Mouse (Mus musculus): ENCODE results near the gene Rcor3. TPM values are rescaled to one million over a fixed set of nuclear protein-coding genes. Genes with fewer than 3 reads are reported as not detected.

Rcor3 gene
- polyA plus RNA-seq, 1 experiment from 2014 or later, result 31.1 TPM

- Histone ChIP-seq H3K9ac (no peak overlapping the region), H3K36me3 (peaks cover 58% of the 10 kb centered on the region), H3K27me3 (no peaks in the 10 kb centered on the region), H3K9me3 (replicated peaks) (no peaks in the 10 kb centered on the region), H3K4me2 (no peak overlapping the region), H3K4me1 (replicated peaks) (peaks cover 11% of the 10 kb centered on the region; the same call in 1 of the 2 replicates), H3K4me3 (no peak overlapping the region), H3K27ac (no peak overlapping the region)
- WGBS, result 91% methylated on average over 6 of the region's 6 CpGs
- ATAC-seq (replicated peaks; ENCODE audit: insufficient number of reproducible peaks, insufficient read depth, low FRiP score, low read depth), result no peak
Observed at GRCm38 (mm10) chr1:192125761-192126160, 12.1 kb downstream of the Rcor3 start.

DNA sequence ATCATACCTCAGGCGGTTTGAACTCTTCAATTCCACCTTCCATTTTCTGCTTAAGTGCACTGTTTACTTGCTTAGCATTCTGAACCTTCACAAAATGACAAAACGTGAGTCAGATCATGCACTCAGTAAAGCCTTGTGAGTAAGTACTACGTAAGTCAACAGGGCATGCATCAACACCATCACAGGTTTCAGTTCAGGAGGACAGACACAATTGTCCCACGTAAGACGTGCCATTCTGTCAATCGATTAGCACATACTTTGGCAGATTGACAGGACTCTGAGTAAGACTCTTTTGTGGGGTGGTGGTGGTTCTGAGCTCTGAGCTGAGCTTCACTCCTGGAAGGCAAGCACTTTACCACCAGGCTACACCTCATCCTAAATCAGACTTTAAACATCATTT, 21.6 kb downstream of the Rcor3 start:
- Histone ChIP-seq H3K27me3 (no peaks in the 10 kb centered on the region), H3K27ac (no peak overlapping the region), H3K36me3 (peaks cover 76% of the 10 kb centered on the region), H3K9me3 (replicated peaks) (no peaks in the 10 kb centered on the region), H3K4me3 (no peak overlapping the region), H3K9ac (no peak overlapping the region), H3K4me1 (replicated peaks) (peaks cover 5% of the 10 kb centered on the region; the same call in 1 of the 2 replicates), H3K4me2 (no peak overlapping the region)
- ATAC-seq (replicated peaks; ENCODE audit: insufficient number of reproducible peaks, insufficient read depth, low FRiP score, low read depth), result no peak
- WGBS, result 85% methylated on average over 6 of the region's 6 CpGs

- H3K27me3 ChIP-seq, result no peaks in the 10 kb centered on the region
- no peak for ATAC-seq (replicated peaks; ENCODE audit: insufficient number of reproducible peaks, insufficient read depth, low FRiP score, low read depth)
- WGBS, result 79% methylated on average over 1 of the region's 1 CpGs
- H3K9me3 ChIP-seq (replicated peaks), result no peaks in the 10 kb centered on the region
- H3K27ac ChIP-seq, result no peak overlapping the region
- H3K9ac ChIP-seq, result no peak overlapping the region
- H3K36me3 ChIP-seq, result peaks cover 72% of the 10 kb centered on the region
- H3K4me2 ChIP-seq, result no peak overlapping the region
- H3K4me3 ChIP-seq, result no peak overlapping the region
- H3K4me1 ChIP-seq (replicated peaks), result no peaks in the 10 kb centered on the region
Observed at GRCm38 (mm10) chr1:192115378-192115777, 22.5 kb downstream of the Rcor3 start.

GRCm38 (mm10) chr1:192109169-192109568, 28.7 kb downstream of the Rcor3 start:
- 30% methylated on average over 6 of the region's 6 CpGs for WGBS
- Histone ChIP-seq H3K36me3 (peaks cover 50% of the 10 kb centered on the region), H3K27me3 (no peaks in the 10 kb centered on the region), H3K9me3 (replicated peaks) (no peaks in the 10 kb centered on the region), H3K4me1 (replicated peaks) (peaks cover 10% of the 10 kb centered on the region; the same call in 1 of the 2 replicates), H3K9ac (no peak overlapping the region), H3K27ac (peak overlapping the region; percentile 77), H3K4me3 (no peak overlapping the region), H3K4me2 (no peak overlapping the region)
- ATAC-seq (replicated peaks; ENCODE audit: insufficient number of reproducible peaks, insufficient read depth, low FRiP score, low read depth), result peak; percentile 79

DNA sequence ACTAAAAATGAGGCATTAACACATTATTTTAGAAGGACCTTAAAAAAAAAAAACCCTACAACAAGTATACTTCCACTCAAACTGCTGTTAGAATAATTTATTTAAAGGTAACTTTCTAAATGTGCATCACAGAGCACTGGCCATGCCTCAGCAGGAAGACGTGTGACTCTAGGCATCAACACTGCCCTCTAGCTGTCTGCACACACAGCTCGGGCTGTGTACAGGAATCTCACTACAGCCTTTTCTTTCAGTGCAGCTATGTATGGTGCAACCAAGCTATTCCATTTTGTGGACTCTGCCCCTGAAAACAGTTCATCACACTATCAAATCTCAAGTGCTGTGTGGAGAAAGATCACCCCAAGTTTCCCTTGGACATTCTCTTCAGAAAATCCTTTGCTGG, 30.5 kb downstream of the Rcor3 start:
- Histone ChIP-seq H3K9ac (no peak overlapping the region), H3K4me1 (replicated peaks) (peaks cover 15% of the 10 kb centered on the region; the same call in 1 of the 2 replicates), H3K9me3 (replicated peaks) (no peaks in the 10 kb centered on the region), H3K4me3 (no peak overlapping the region), H3K36me3 (peaks cover 37% of the 10 kb centered on the region), H3K27me3 (no peaks in the 10 kb centered on the region), H3K4me2 (no peak overlapping the region), H3K27ac (no peak overlapping the region)
- ATAC-seq (replicated peaks; ENCODE audit: insufficient number of reproducible peaks, insufficient read depth, low FRiP score, low read depth), result 0 out of 2 replicates have a peak, but pooled peaks have one; percentile 47
- WGBS, result 11% methylated on average over 2 of the region's 2 CpGs

GRCm38 (mm10) chr1:192105902-192106389, 31.9 kb downstream of the Rcor3 start:
- peaks cover 15% of the 10 kb centered on the region; the same call in 1 of the 2 replicates for H3K4me1 ChIP-seq (replicated peaks)
- no peak overlapping the region for H3K9ac ChIP-seq
- 82% methylated on average over 4 of the region's 4 CpGs for WGBS
- H3K27ac ChIP-seq, result no peak overlapping the region
- H3K36me3 ChIP-seq, result peaks cover 41% of the 10 kb centered on the region
- H3K27me3 ChIP-seq, result no peaks in the 10 kb centered on the region
- no peak for ATAC-seq (replicated peaks; ENCODE audit: insufficient number of reproducible peaks, insufficient read depth, low FRiP score, low read depth)
- no peak overlapping the region for H3K4me3 ChIP-seq
- no peaks in the 10 kb centered on the region for H3K9me3 ChIP-seq (replicated peaks)
- no peak overlapping the region for H3K4me2 ChIP-seq

- H3K4me2 ChIP-seq, result no peak overlapping the region
- no peaks in the 10 kb centered on the region for H3K27me3 ChIP-seq
- H3K4me1 ChIP-seq (replicated peaks), result peaks cover 11% of the 10 kb centered on the region; the same call in 1 of the 2 replicates
- no peak overlapping the region for H3K4me3 ChIP-seq
- no peak for ATAC-seq (replicated peaks; ENCODE audit: insufficient number of reproducible peaks, insufficient read depth, low FRiP score, low read depth)
- WGBS, result 96% methylated on average over 9 of the region's 9 CpGs
- H3K36me3 ChIP-seq, result peaks cover 39% of the 10 kb centered on the region
- H3K27ac ChIP-seq, result no peak overlapping the region
- H3K9me3 ChIP-seq (replicated peaks), result no peaks in the 10 kb centered on the region
- no peak overlapping the region for H3K9ac ChIP-seq
Observed at GRCm38 (mm10) chr1:192104021-192104420, 33.8 kb downstream of the Rcor3 start.

GRCm38 (mm10) chr1:192103176-192103575, 34.7 kb downstream of the Rcor3 start:
- Histone ChIP-seq H3K9ac (no peak overlapping the region), H3K9me3 (replicated peaks) (no peaks in the 10 kb centered on the region), H3K4me1 (replicated peaks) (0 out of 2 replicates have a peak, but pooled peaks cover 7% of the 10 kb centered on the region), H3K27ac (no peak overlapping the region), H3K27me3 (no peaks in the 10 kb centered on the region), H3K4me3 (no peak overlapping the region), H3K4me2 (no peak overlapping the region), H3K36me3 (peaks cover 39% of the 10 kb centered on the region)
- ATAC-seq (replicated peaks; ENCODE audit: insufficient number of reproducible peaks, insufficient read depth, low FRiP score, low read depth), result no peak
- 57% methylated on average over 6 of the region's 6 CpGs for WGBS

DNA sequence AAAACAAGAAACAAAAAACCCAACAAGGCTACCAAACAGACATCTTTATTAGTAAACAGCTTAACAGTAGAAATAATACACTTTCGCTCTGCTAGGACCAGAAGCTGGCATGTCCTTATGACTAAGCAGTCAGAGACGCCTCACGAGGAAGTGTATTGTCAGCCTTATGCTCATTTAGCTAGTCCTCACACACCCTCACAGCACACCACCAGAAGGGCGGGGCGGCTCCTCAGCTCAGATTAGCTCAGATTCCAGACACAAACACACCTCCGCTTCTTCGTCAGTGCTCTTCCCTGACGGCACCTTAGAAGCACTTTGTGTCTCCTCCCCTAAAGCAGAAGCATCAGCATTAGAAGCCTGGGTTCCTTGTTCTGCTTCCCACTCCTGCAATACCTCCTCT, 36.5 kb downstream of the Rcor3 start:
- no peak overlapping the region for H3K27ac ChIP-seq
- no peak overlapping the region for H3K9ac ChIP-seq
- peaks cover 41% of the 10 kb centered on the region for H3K36me3 ChIP-seq

DNA sequence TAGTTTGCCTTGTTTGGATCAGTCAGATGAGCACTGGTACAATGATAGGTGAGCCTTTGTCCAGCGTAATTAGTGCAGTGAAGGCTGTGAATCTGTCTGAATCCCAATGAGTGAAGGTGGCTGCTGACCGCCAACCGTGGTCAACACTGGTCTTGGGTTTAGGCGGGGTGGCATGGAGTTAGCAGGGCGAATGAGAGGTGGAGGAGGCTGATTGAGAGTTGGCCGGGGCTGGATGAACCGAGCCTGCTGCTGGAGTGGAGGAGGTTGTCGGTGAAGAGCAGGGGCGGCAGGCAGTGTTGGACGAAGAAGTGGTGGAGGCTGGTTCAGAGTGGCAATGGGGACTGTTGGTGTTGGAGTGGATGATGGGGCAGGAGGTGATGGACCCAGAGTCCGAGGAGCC, 37.1 kb downstream of the Rcor3 start:
- peaks cover 38% of the 10 kb centered on the region for H3K36me3 ChIP-seq
- H3K4me3 ChIP-seq, result no peak overlapping the region
- WGBS, result 93% methylated on average over 11 of the region's 11 CpGs

More for the DNA sequence above, 36.5 kb downstream of the Rcor3 start:
- H3K4me2 ChIP-seq, result no peak overlapping the region
- no peak for ATAC-seq (replicated peaks; ENCODE audit: insufficient number of reproducible peaks, insufficient read depth, low FRiP score, low read depth)
- H3K4me3 ChIP-seq, result no peak overlapping the region
- no peaks in the 10 kb centered on the region for H3K27me3 ChIP-seq
- H3K9me3 ChIP-seq (replicated peaks), result no peaks in the 10 kb centered on the region
- H3K4me1 ChIP-seq (replicated peaks), result 0 out of 2 replicates have a peak, but pooled peaks cover 5% of the 10 kb centered on the region
- WGBS, result 60% methylated on average over 8 of the region's 8 CpGs

GRCm38 (mm10) chr1:192095626-192096025, 42.2 kb downstream of the Rcor3 start:
- no peak for ATAC-seq (replicated peaks; ENCODE audit: insufficient number of reproducible peaks, insufficient read depth, low FRiP score, low read depth)
- WGBS, result 79% methylated on average over 5 of the region's 5 CpGs
- Histone ChIP-seq H3K27ac (no peak overlapping the region), H3K9me3 (replicated peaks) (no peaks in the 10 kb centered on the region), H3K4me3 (no peak overlapping the region), H3K4me2 (no peak overlapping the region), H3K27me3 (no peaks in the 10 kb centered on the region), H3K36me3 (peaks cover 16% of the 10 kb centered on the region), H3K9ac (no peak overlapping the region), H3K4me1 (replicated peaks) (peaks cover 8% of the 10 kb centered on the region)

More for the DNA sequence above, 37.1 kb downstream of the Rcor3 start:
- no peak overlapping the region for H3K9ac ChIP-seq
- H3K27ac ChIP-seq, result no peak overlapping the region
- H3K27me3 ChIP-seq, result no peaks in the 10 kb centered on the region
- ATAC-seq (replicated peaks; ENCODE audit: insufficient number of reproducible peaks, insufficient read depth, low FRiP score, low read depth), result no peak
- H3K4me1 ChIP-seq (replicated peaks), result 0 out of 2 replicates have a peak, but pooled peaks cover 5% of the 10 kb centered on the region
- H3K4me2 ChIP-seq, result no peak overlapping the region
- no peaks in the 10 kb centered on the region for H3K9me3 ChIP-seq (replicated peaks)
